Mouse (Mus musculus) lung, postnatal 25 days (tissue): Measurements from ENCODE around the gene Calhm2.
"Not testable (repeated sequence)": the region's sequence is repeated elsewhere in the genome, so short reads cannot be mapped to it uniquely, and the experiment has no call there.

ENCODE experiments used
- DNase-seq: peaks from one replicate; pipeline ENCODE4 v3.0.0; 2022; ENCODE audit warnings: low spot score

Gene Calhm2

GRCm38 (mm10) chr19:47151332-47152061, 13.4 kb upstream of the Calhm2 start:
- DNase-seq, result no peak

- DNase-seq, result peak; percentile 28
Measured at GRCm38 (mm10) chr19:47149854-47150253, 11.8 kb upstream of the Calhm2 start.

DNA sequence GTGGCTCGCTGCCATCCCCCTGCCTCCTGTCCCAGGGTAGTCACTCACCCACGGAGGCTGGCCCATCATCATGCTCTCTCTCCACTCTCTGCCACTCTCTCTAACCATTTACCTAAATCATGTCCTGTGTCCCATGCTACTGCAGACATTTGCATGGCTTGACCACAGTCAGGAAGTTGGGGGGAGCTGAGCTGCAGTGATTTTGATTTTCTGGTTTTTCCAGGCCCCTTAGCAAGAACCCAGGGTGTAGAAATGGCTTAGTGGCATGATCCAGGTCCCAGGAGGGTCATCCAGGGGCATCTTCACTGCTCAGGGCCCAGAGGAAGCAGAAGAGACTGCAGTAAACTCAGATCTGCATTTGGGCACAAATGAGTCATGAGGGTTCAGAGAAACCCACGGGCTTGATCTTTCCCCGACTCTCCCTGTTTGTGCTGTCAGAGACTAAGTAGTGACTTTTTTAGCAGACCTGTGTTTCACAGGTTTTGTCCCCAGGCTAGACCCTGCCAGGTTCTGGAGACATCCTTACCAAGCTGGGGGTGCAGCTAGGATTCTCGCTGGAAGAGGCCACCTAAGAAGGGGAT, 10.3 kb upstream of the Calhm2 start:
- no peak for DNase-seq

DNA sequence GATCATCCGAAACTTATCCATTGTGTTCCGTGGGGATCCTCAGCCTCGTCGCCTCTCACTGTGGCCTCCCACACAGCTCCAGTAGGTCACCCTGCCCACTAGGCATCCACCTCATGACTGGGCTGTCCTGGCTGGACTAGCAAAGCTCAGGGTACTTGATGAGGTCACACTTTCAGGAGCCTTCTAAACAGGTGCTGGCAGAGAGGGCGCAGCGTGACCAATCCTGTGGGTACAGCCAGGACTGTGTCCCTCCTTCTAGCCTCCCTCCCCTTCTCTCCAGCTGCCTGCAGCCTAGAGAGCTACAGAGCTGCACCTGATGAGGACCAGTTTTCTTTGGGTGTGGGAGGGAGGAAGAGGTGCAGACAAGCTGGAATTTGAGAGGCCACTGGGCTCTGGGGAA, 6.1 kb upstream of the Calhm2 start, which contains the start of gene Calhm1:
Gene Calhm1, minus strand, starts transcription at position 101 of the 400 bp plus-strand sequence.
- no peak for DNase-seq

DNA sequence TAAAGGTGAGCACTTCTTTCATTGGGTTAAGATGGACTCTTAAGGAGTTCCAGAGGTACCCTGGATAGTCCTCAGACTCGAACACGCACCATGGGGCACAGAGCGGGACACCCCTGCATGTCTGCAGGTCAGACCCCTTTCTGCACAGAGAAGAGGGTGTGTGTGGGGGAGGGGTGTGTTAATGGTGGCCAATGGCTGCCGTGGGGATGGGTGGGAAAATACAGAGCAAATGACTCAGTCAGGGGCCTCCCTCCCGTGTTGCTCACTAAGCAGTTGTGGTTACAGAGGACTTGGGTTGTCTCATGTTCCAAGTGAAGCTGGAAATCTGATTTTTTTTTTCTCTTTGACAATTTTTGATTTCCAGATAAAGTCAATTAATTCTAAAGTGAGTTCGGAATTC, 4.3 kb upstream of the Calhm2 start:
- no peak for DNase-seq

DNA sequence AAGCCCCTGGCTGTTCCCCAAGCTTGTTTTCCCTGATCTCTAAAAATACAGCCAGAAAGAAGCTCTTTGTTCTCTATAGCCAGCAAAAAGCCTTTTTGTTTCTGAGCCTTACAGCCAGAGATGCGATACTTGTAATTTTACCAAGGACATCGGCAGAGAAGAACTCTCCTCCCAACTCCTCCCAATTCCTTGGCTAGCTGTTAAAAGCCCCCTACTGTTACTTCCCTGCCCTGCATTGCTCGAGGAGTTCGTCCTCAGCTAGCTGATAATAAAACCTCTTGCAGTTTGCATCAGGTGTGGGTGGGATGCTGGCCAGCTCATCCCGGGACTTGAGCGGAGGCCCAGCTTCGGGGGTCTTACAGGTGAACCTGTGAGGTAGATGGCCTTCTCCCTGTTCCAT, 1.5 kb upstream of the Calhm2 start:
- DNase-seq, result not testable (repeated sequence)

GRCm38 (mm10) chr19:47137051-47137581, 978 bp downstream of the Calhm2 start:
- DNase-seq, result peak; percentile 64

- no peak for DNase-seq
Measured at GRCm38 (mm10) chr19:47136170-47136569, 1.9 kb downstream of the Calhm2 start.

DNA sequence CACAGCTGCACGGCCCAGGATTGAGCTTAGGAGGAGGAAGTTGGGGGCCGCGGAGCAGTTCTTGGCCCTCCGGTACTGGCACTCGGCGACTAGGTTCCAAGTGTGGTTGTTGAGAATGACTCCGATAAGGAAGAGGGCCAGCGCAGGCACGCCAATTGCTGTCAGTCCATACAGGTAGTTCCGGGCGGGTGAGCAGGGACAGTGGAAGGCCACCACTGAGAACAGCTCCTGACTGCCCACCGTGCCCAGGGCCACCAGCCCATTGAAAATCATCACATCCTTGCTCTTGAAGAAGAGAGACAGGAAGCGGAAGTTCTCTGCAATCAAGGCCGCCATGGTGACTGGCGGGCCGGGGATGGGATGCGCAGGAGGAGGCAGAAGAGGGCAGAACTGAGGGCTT, 2.5 kb downstream of the Calhm2 start:
- DNase-seq, result no peak

- DNase-seq, result peak; percentile 44
Measured at GRCm38 (mm10) chr19:47133161-47133560, 4.9 kb downstream of the Calhm2 start.

GRCm38 (mm10) chr19:47130551-47131125, 7.5 kb downstream of the Calhm2 start:
- no peak for DNase-seq

DNA sequence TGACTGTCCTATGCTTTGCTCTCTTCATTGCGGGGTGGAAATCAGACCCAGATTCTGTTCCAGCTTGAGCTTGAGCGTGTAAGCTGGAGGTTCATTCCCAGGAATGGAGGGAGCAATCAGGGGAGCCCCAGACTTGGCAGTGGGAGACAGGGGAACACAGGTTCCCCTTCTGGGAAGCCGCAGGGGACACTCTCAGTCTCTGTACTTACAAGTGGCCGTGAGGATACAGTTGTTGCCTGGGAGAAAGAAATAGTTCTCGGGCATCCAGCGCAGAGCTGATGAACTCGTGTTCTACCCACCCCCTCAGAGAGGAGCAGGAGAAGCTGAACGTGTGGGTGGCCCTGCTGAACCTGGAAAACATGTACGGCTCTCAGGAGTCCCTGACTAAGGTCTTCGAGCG, 9.3 kb downstream of the Calhm2 start:
- DNase-seq, result no peak

DNA sequence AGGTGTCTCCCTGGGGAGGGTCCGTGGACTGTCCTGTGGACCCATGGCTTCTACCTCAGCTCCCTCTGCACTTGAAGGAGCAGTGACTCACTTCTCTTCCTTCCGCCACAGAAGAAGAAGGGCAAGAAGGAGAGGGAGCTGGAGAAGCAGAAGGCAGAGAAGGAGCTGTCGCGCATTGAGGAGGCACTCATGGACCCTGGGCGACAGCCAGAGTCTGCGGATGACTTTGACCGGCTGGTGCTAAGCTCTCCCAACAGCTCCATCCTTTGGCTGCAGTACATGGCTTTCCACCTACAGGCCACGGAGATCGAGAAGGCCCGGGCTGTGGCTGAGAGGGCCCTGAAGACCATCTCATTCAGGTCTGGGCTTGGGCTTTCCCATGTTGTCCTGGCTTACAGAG, 9.9 kb downstream of the Calhm2 start:
- no peak for DNase-seq

DNA sequence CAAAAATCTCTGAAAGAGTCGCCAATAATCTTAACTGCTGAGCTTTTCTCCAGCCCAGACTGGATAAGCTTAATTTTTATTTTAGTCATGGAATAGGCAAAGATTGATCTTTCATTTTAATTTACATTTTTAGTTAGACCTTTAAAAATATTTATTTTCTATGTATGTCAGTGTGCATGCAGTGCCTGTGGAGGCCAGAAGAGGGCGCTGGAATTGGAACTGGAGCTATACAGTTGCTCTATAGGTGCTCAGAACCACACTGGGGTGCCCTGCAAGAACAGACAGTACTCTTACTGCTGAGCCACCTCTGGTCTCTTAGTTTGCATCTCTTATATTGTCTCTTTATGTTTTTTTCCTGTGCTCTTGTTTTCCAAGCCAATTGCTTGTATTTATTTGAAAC, 15.3 kb downstream of the Calhm2 start:
- no peak for DNase-seq

GRCm38 (mm10) chr19:47121054-47121453, 17.0 kb downstream of the Calhm2 start:
- DNase-seq, result peak; percentile 23

DNA sequence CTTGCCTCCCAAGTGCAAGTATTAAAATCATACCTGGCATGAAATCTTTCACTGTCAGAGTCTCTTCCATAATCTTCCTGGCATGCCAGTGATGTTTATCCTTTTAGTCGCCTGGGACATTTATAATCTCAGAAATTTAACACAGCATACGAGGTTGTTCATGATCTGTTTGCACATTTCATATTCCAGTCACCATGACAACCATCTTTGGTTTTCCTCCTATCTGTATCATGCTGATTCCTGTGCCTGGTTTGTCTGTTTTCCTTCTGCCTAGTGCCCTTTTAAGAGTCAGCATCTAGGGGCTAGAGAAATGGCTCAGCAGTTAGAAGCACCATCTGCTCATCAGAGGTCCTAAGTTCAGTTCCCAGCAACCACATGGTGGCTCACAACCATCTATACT, 19.5 kb downstream of the Calhm2 start:
- no peak for DNase-seq

DNA sequence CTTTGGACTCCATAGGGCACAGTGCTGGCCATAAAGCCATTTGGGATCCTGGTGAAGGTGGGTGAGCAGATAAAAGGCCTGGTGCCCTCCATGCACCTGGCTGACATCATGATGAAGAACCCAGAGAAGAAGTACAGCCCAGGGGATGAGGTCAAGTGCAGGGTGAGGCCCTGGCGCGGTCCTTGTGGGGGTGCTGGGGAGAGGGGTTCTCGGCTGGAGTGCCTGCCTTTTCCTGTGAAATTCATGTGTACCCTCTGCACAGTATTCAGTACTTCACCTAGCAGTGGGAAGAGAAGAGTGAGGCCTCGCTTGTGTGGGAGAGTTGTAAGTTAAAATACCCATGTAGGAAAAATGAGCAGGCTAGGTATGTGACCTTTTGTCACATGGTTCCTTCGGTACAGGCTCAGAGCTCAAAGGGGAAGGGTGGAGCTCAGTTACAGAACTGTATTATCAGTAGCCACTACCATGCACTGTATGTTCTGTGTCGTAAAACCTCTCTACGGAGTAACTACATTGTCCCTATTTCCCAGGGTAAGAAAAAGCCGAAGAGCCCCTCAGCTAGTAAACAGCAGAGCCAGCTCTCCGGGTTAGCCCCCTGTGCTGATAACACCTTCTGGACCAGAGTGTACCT, 33.3 kb downstream of the Calhm2 start:
- DNase-seq, result no peak

- no peak for DNase-seq
Measured at GRCm38 (mm10) chr19:47101080-47101479, 37.0 kb downstream of the Calhm2 start.

- DNase-seq, result peak; percentile 97
Measured at GRCm38 (mm10) chr19:47090550-47091156, 47.4 kb downstream of the Calhm2 start, which contains the start of the genes Usmg5 and Pdcd11. TSS of gene Usmg5 (minus strand) at chr19:47090647. TSS of gene Pdcd11 (plus strand) at chr19:47090768.

GRCm38 (mm10) chr19:47089718-47090525, 48.2 kb downstream of the Calhm2 start:
- no peak for DNase-seq

DNA sequence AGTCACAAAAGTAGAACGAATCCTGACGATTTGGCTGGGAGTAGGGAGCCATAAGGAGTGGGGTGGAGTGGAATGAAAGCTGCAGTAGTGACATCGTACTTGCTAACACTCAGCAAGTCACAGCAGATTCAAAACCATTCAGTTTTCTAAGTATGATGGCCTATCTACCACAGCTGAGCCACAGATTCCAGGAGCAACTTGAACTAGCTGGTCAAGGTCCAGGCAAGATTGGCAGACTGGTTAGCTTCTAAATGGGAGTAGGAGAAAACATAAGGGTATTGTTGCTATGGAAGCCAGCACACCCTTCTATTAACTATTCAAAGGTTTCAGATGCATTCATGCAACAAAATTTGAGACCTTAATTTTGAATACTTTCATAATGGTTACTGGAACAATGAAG, 49.9 kb downstream of the Calhm2 start:
- DNase-seq, result no peak
